Mouse (Mus musculus): ENCODE data around the gene Hic1. TPM values are rescaled to one million over a fixed set of nuclear protein-coding genes. Genes with fewer than 3 reads are reported as not detected.

Hic1 gene
- total RNA-seq, 2 experiments from 2014 or later = not detected

- peak; percentile 88 for ATAC-seq (replicated peaks; ENCODE audit: poor library complexity, severe bottlenecking)
These were observed 16.4 kb downstream of the Hic1 start for GRCm38 (mm10) chr11:75152603-75153557.

- no peak for ATAC-seq (replicated peaks; ENCODE audit: poor library complexity, severe bottlenecking)
These were observed 19.0 kb downstream of the Hic1 start for GRCm38 (mm10) chr11:75150346-75150745.

- ATAC-seq (replicated peaks; ENCODE audit: poor library complexity, severe bottlenecking) = no peak
These were observed 20.8 kb downstream of the Hic1 start for GRCm38 (mm10) chr11:75148332-75149035.

GRCm38 (mm10) chr11:75147846-75148168 is 21.5 kb downstream of the Hic1 start:
- ATAC-seq (replicated peaks; ENCODE audit: poor library complexity, severe bottlenecking) = no peak; the same call in 1 of the 2 replicates

GRCm38 (mm10) chr11:75147106-75147845 is 22.0 kb downstream of the Hic1 start:
- no peak for ATAC-seq (replicated peaks; ENCODE audit: poor library complexity, severe bottlenecking)

GRCm38 (mm10) chr11:75145841-75146240 is 23.5 kb downstream of the Hic1 start:
- ATAC-seq (replicated peaks; ENCODE audit: poor library complexity, severe bottlenecking) = no peak

GRCm38 (mm10) chr11:75142749-75143148 is 26.6 kb downstream of the Hic1 start:
- no peak for ATAC-seq (replicated peaks; ENCODE audit: poor library complexity, severe bottlenecking)

- no peak for ATAC-seq (replicated peaks; ENCODE audit: poor library complexity, severe bottlenecking)
These were observed 27.4 kb downstream of the Hic1 start for GRCm38 (mm10) chr11:75141913-75142312.

- ATAC-seq (replicated peaks; ENCODE audit: poor library complexity, severe bottlenecking) = peak; percentile 42
These were observed 28.3 kb downstream of the Hic1 start for GRCm38 (mm10) chr11:75141038-75141437.

GRCm38 (mm10) chr11:75140431-75140830 is 28.9 kb downstream of the Hic1 start:
- ATAC-seq (replicated peaks; ENCODE audit: poor library complexity, severe bottlenecking) = no peak

GRCm38 (mm10) chr11:75139122-75139963 is 30.0 kb downstream of the Hic1 start:
- no peak for ATAC-seq (replicated peaks; ENCODE audit: poor library complexity, severe bottlenecking)

GRCm38 (mm10) chr11:75136666-75137398 is 32.5 kb downstream of the Hic1 start:
- ATAC-seq (replicated peaks; ENCODE audit: poor library complexity, severe bottlenecking) = peak; percentile 95

- no peak for ATAC-seq (replicated peaks; ENCODE audit: poor library complexity, severe bottlenecking)
These were observed 34.0 kb downstream of the Hic1 start for GRCm38 (mm10) chr11:75135358-75135757.

- ATAC-seq (replicated peaks; ENCODE audit: poor library complexity, severe bottlenecking) = no peak
These were observed 34.7 kb downstream of the Hic1 start for GRCm38 (mm10) chr11:75134485-75135068.

GRCm38 (mm10) chr11:75133951-75134350 is 35.4 kb downstream of the Hic1 start:
- no peak for ATAC-seq (replicated peaks; ENCODE audit: poor library complexity, severe bottlenecking)

- ATAC-seq (replicated peaks; ENCODE audit: poor library complexity, severe bottlenecking) = no peak
These were observed 35.9 kb downstream of the Hic1 start for GRCm38 (mm10) chr11:75133391-75133790.

GRCm38 (mm10) chr11:75132278-75132677 is 37.0 kb downstream of the Hic1 start:
- ATAC-seq (replicated peaks; ENCODE audit: poor library complexity, severe bottlenecking) = no peak

- peak; percentile 73 for ATAC-seq (replicated peaks; ENCODE audit: poor library complexity, severe bottlenecking)
These were observed 38.0 kb downstream of the Hic1 start for GRCm38 (mm10) chr11:75131300-75131699.

- no peak for ATAC-seq (replicated peaks; ENCODE audit: poor library complexity, severe bottlenecking)
These were observed 39.8 kb downstream of the Hic1 start for GRCm38 (mm10) chr11:75129481-75129880.

Data from granulocyte monocyte progenitor cell, adult 5-6 weeks (primary cell).